27 mouse cellular contexts compared by ENCODE assay signal in genomic region chr3:59102146-59102545, GRCm38 (mm10). TPM values are rescaled to one million over a fixed set of nuclear protein-coding genes. Genes with fewer than 3 reads are reported as not detected.
DNase-seq lines count a peak whose midpoint lies in the region; ATAC-seq and TF ChIP-seq lines count a peak whose summit lies in the region.
"Had no signal": no experiment of that assay in that cellular context is flagged by ENCODE, and none has a peak within 500 bp of the region (broad histone marks: within the 10 kb centered on the region; RNA-seq: fewer than 3 reads in every experiment).

No protein-coding gene starts in this region.

- no peak for ATAC-seq in stomach, postnatal 0 days (ENCODE audit: low FRiP score, low TSS enrichment)
- ATAC-seq: forebrain, embryonic 13.5 days; forebrain, embryonic 15.5 days; forebrain, postnatal 0 days; Patski had no signal

- peaks cover 19% of the 10 kb centered on the region for H3K4me1 ChIP-seq in heart, embryonic 10.5 days
- peaks cover 7% of the 10 kb centered on the region; the same call in 1 of the 2 replicates for H3K4me1 ChIP-seq in spleen, adult 2 months (ENCODE audit: control insufficient read depth, insufficient read depth, insufficient read length)
- H3K4me1 ChIP-seq in stomach, postnatal 0 days (replicated peaks; ENCODE audit: control insufficient read depth, insufficient read depth), result no peaks in the 10 kb centered on the region
- H3K4me1 ChIP-seq: embryonic facial prominence, embryonic 10.5 days; embryonic facial prominence, embryonic 12.5 days; forebrain, embryonic 13.5 days; forebrain, embryonic 15.5 days had no signal

- H3K27ac ChIP-seq in heart, embryonic 10.5 days, result no peak overlapping the region
- peak overlapping the region; percentile 63 for H3K27ac ChIP-seq in spleen, adult 2 months (ENCODE audit: insufficient read depth, low read length)
- no peak overlapping the region for H3K27ac ChIP-seq in stomach, postnatal 0 days (replicated peaks)
- H3K27ac ChIP-seq: embryonic facial prominence, embryonic 10.5 days; embryonic facial prominence, embryonic 12.5 days; forebrain, embryonic 13.5 days; forebrain, embryonic 15.5 days had no signal

- H3K36me3 ChIP-seq in heart, embryonic 10.5 days, result no peaks in the 10 kb centered on the region
- peaks cover 3% of the 10 kb centered on the region for H3K36me3 ChIP-seq in spleen, adult 2 months (ENCODE audit: control insufficient read depth, insufficient read depth, low read length)
- no peaks in the 10 kb centered on the region for H3K36me3 ChIP-seq in stomach, postnatal 0 days (ENCODE audit: control insufficient read depth, insufficient read depth, low read length)
- H3K36me3 ChIP-seq: embryonic facial prominence, embryonic 10.5 days; embryonic facial prominence, embryonic 12.5 days; forebrain, embryonic 15.5 days; G1E had no signal

- peak; percentile 20 for DNase-seq in heart, embryonic 10.5 days (ENCODE audit: low spot score)
- DNase-seq in heart, postnatal 4 days, result no peak
- no peak for DNase-seq in spleen, adult 2 months (ENCODE audit: low read depth in 1 of 2, low spot score in 2 of 2)
- no peak for DNase-seq in spleen, postnatal 4 days (ENCODE audit: low spot score in 2 of 2)
- DNase-seq in CD4-positive helper T cell, adult 2 months (ENCODE audit: low read depth, low spot score), result peak; percentile 42
- DNase-seq in induced T-regulatory cell, adult 2 months (ENCODE audit: low read depth), result peak; percentile 62
- DNase-seq in stomach, postnatal 0 days (ENCODE audit: low spot score), result no peak
- no peak for DNase-seq in adipocyte (ENCODE audit: low spot score)
- DNase-seq: adrenal gland, adult 2 months; adrenal gland, postnatal 10 days; adrenal gland, postnatal 25 days; cerebellum, adult 11 months; cerebellum, adult 18-20 months; cerebellum, adult 8-10 months; cerebellum, adult 9-11 months; cerebellum, postnatal 25 days; forebrain, postnatal 0 days had no signal

- H3K9me3 ChIP-seq in heart, embryonic 10.5 days, result no peaks in the 10 kb centered on the region
- no peaks in the 10 kb centered on the region for H3K9me3 ChIP-seq in stomach, postnatal 0 days (ENCODE audit: control insufficient read depth, low read length)
- H3K9me3 ChIP-seq: embryonic facial prominence, embryonic 10.5 days; embryonic facial prominence, embryonic 12.5 days; forebrain, embryonic 13.5 days; forebrain, embryonic 15.5 days; G1E had no signal

- H3K27me3 ChIP-seq in heart, embryonic 10.5 days (ENCODE audit: insufficient read depth, poor library complexity, severe bottlenecking), result no peaks in the 10 kb centered on the region
- H3K27me3 ChIP-seq in spleen, adult 2 months (ENCODE audit: control insufficient read depth, insufficient read depth, low read length), result no peaks in the 10 kb centered on the region
- no peaks in the 10 kb centered on the region for H3K27me3 ChIP-seq in stomach, postnatal 0 days (ENCODE audit: control insufficient read depth, insufficient read depth, low read length)
- H3K27me3 ChIP-seq: CH12.LX; embryonic facial prominence, embryonic 12.5 days; forebrain, embryonic 13.5 days; forebrain, embryonic 15.5 days; Patski had no signal

- H3K9ac ChIP-seq in stomach, postnatal 0 days (ENCODE audit: low read length), result no peak overlapping the region
- H3K9ac ChIP-seq: embryonic facial prominence, embryonic 12.5 days; forebrain, embryonic 13.5 days; forebrain, embryonic 15.5 days; forebrain, postnatal 0 days had no signal

- no peak for TF ChIP-seq POLR2A in spleen, adult 2 months (IDR thresholded peaks at IDR 0.05; ENCODE audit: low read depth, low read length)

- TF ChIP-seq EP300 in stomach, postnatal 0 days (optimal IDR thresholded peaks at IDR 0.05), result no peak

- H3K4me3 ChIP-seq in heart, embryonic 10.5 days, result no peak overlapping the region
- no peak overlapping the region for H3K4me3 ChIP-seq in spleen, adult 2 months (ENCODE audit: extremely low read depth, insufficient read depth, insufficient read length)
- H3K4me3 ChIP-seq in stomach, postnatal 0 days (ENCODE audit: low read depth, low read length), result no peak overlapping the region
- H3K4me3 ChIP-seq: embryonic facial prominence, embryonic 10.5 days; embryonic facial prominence, embryonic 12.5 days; forebrain, embryonic 13.5 days; forebrain, embryonic 15.5 days had no signal

- H3K4me2 ChIP-seq in stomach, postnatal 0 days (replicated peaks; ENCODE audit: low read depth), result no peak overlapping the region
- H3K4me2 ChIP-seq: embryonic facial prominence, embryonic 12.5 days; forebrain, embryonic 13.5 days; forebrain, embryonic 15.5 days had no signal

- no peak for TF ChIP-seq CTCF in spleen, adult 2 months (IDR thresholded peaks at IDR 0.05; ENCODE audit: extremely low read depth, insufficient read depth, insufficient read length, insufficient replicate concordance)
- TF ChIP-seq CTCF in stomach, postnatal 0 days (IDR thresholded peaks at IDR 0.05; ENCODE audit: low read depth), result no peak

- 89% methylated on average over 2 of the region's 2 CpGs for WGBS in heart, embryonic 10.5 days
- WGBS in spleen, adult 2 months, result 75% methylated on average over 2 of the region's 2 CpGs
- 96% methylated on average over 2 of the region's 2 CpGs for WGBS in stomach, postnatal 0 days

RNA-seq across cellular contexts. Expression of gene Gpr171, which starts 0.5 kb away (rescaled TPM):
- 0.89 and 1.7 TPM in 2 replicates for polyA plus RNA-seq in heart, embryonic 10.5 days (2016; fragmentation: Nextera tagmentation; extraction: Ambion mirVana)
- not detected for total RNA-seq in heart, postnatal 4 days (2021)
- polyA plus RNA-seq in spleen, adult 2 months (2012; rRNA removed), result 5.4 and 6.2 TPM in 2 replicates
- polyA plus RNA-seq in stomach, postnatal 0 days (2015; fragmentation: Nextera tagmentation; extraction: Ambion mirVana), result 0.19 and 0.33 TPM in 2 replicates
- total RNA-seq: adrenal gland, adult 2 months; forebrain, postnatal 0 days had no signal
- polyA plus RNA-seq: adrenal gland, adult 2 months; brain, embryonic 14.5 days; C2C12; cortical plate, adult 2 months; G1E; Patski had no signal

RNA-seq across cellular contexts. Expression of gene P2ry14, which starts 51.3 kb away (rescaled TPM):
- polyA plus RNA-seq in heart, embryonic 10.5 days (2016; fragmentation: Nextera tagmentation; extraction: Ambion mirVana), result 1.4 and 3.4 TPM in 2 replicates
- 1 to 10 TPM; 1.4 to 1.6 TPM for total RNA-seq in heart, postnatal 4 days (2021)
- polyA plus RNA-seq in spleen, adult 2 months (2012; rRNA removed), result 8.6 and 9.5 TPM in 2 replicates
- polyA plus RNA-seq in stomach, postnatal 0 days (2015; fragmentation: Nextera tagmentation; extraction: Ambion mirVana), result 9.8 and 13.4 TPM in 2 replicates
- polyA plus RNA-seq: C2C12, G1E had no signal

Comparison
In these comparisons a context has a peak if more than half of its experiments do, and no peak if none do; other contexts are left out.
1. DNase-seq: peak in heart, embryonic 10.5 days (single experiment), CD4-positive helper T cell, adult 2 months (single experiment) and induced T-regulatory cell, adult 2 months (single experiment); none in heart, postnatal 4 days (single experiment), spleen, adult 2 months (0 of 2), spleen, postnatal 4 days (0 of 2), stomach, postnatal 0 days (single experiment) and adipocyte (single experiment).